Mouse (Mus musculus) retina, embryonic 14.5 days (tissue): ENCODE results near the gene Cyp4f18.
"Not testable (repeated sequence)": the region's sequence is repeated elsewhere in the genome, so short reads cannot be mapped to it uniquely, and the experiment has no call there.

Experiments used
- DNase-seq: peaks from one replicate; pipeline ENCODE4 v3.0.0-alpha.2; 2015; ENCODE audit warnings: low spot score

The Cyp4f18 gene

DNA sequence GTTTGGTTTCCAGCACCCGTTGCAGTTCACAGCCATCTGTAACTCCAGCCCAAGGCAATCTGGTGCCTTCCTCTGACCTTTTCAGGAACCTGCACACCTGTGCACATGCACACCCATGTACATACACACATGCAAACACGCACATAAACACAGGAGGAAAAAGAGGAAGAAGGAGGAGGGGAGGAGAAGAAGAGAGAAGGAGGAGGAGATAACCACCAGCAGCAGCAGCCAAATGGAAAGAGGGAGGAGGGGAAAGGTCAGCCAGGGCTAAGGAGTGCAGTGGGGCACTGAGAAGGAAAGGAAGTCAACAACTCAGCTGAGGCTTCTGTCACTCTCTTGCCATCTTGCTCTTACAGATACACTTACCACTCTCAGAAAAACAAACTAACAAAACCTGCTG is 28.4 kb downstream of the Cyp4f18 start:
- no peak for DNase-seq

DNA sequence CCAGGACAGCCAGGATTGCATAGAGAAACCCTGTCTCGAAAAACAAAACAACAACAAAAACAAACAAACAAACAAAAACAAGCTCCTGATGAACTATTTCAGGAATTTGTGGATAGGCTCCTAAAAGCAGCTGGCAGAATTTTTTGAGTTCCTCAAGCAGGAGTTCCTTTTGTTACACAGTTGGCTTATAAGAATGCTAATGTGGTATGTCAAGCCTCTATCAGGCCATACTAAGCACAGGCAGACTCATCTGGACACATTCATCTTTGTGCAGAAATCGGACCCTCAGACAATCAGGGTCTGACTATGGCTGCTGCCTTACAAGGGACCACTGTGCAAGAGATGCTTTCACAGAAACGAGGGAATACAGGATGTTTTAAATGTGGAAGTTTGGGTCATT is 35.2 kb downstream of the Cyp4f18 start:
- DNase-seq, result no peak

DNA sequence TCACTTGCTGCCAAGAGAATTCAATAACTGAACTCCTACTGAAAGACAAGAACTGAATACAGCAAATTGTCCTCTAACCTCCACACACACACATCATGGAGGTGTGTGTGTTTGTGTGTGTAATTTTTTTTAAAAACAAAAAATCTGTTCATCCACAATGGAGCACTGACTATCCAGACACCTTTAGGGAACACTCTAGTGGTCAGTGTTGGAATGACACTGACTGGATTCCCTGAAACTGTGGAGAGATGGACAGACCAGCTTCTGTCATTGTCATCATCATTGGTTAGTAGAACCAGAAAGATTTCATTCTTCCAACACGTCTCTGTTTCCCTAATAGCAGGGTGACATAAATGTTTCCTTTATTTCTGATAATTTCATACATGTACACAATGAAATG is 37.5 kb downstream of the Cyp4f18 start:
- DNase-seq, result peak; percentile 58

DNA sequence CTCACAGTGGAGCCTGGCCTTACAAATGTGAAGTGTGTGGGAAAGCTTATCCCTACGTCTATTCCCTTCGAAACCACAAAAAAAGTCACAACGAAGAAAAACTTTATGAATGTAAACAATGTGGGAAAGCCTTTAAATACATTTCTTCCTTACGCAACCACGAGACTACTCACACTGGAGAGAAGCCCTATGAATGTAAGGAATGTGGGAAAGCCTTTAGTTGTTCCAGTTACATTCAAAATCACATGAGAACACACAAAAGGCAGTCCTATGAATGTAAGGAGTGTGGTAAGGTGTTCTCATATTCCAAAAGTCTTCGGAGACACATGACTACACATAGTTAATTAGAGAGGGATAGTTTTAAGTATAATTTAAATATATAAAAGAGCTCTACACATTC is 40.8 kb downstream of the Cyp4f18 start:
- DNase-seq, result no peak

DNA sequence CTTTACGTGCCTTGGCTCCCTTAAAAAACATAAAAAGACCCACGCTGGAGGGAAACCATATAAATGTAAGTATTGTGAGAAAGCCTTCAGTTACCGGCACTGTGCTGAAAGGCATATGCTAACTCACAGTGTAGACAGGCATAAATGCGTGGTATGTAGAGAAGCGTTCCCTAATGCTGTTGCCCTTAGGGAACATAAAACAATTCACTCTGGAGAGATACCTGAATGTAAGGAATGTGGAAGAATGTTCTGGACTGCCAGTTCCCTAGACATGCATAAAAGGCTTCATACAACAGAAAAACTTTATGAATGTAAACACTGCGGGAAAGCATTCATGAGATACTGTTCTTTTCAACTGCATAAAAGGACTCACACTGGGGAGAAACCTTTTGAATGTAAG is 41.3 kb downstream of the Cyp4f18 start:
- DNase-seq, result no peak

DNA sequence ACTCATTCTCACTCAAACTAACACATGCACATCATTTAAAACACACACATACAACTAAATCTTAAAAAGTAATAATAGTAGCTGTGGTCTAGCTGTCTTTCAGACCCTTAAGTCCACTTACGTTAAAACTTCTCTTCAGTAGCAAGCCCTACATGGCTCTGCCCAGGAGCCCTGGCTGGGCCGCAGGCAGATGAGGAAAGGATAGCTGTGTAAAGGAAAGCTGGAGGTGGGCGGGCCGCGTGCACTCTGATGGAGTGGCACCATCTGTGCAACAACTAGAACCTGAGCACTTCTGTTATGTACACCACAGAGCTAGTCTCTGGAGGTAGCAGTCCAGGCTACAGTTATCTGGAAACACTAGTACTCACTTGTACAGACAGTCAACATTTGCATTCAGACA is 42.2 kb downstream of the Cyp4f18 start:
- DNase-seq, result no peak

DNA sequence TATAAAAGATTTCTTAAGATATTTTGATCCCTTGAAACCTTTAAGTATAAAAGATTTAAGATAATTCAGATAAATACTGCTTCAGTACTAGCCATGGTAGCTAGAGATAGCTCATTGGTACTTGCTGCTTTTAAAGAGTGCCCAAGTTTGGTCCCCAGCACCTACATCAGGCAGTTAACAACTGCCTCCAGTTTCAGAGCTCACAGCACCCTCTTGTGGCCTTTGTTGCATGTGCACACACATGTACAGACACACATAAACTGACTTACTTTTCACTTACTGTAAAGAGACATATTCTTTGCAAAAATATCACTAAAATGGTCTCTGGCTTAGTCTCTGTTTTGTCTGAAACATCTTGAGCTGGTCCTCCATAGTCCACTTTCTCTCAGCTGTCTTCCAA is 43.0 kb downstream of the Cyp4f18 start:
- DNase-seq, result no peak

DNA sequence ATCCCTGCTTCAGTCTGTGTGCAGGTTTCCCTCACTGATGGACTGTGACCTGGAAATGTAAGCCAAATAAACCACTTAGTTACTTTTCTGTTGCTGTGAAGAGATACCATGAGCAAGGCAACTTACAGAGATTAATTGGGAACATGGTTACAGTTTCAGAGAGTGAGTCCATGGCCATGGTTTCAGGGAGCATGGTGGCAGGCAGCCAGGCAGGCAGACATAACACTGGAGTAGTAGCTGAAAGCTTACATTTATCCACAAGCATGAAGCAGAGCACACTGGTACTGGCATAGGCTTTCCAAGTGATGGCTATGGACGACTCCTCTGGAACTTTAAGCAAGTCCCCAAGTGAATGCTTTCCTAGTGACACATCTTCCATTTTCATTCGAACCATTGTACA is 44.3 kb downstream of the Cyp4f18 start:
- no peak for DNase-seq

DNA sequence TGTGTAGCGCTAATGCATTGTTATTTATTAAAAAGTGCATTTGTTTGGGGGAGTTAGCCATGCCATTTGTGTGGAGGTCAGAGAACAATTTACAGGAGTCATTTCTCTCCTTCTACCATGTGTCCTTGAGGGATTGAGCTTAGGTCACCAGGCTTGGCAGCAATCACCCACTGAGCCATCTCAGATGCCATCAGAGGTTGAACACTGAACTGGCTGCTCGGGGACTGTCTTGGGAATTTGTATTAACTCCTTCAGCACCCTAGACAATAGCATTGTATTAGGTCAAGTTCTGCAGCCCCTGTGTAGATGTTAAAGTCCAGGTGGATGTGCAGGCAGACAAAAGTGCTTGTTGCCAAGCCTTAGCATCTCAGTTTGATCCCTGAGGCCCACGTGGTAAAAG is 45.4 kb downstream of the Cyp4f18 start:
- no peak for DNase-seq

DNA sequence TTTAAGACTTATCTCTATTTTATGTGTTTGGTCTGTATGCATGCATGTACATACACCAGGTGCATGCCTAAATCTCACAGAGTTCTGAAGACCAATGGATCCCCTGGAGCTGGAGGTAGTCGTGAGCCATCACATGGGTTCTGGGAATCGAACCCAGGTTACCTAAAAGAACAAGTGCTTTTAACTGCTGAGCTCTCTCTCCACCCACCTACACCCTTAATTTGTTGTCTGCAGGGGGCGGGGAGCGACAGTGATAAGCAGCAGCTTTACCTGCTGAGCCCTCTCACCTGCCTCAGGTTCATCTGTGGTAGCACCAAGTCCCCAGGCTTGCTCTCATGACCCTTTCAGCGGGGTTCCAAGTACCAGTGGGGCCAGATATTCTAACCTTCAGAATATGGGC is 47.6 kb downstream of the Cyp4f18 start:
- no peak for DNase-seq

DNA sequence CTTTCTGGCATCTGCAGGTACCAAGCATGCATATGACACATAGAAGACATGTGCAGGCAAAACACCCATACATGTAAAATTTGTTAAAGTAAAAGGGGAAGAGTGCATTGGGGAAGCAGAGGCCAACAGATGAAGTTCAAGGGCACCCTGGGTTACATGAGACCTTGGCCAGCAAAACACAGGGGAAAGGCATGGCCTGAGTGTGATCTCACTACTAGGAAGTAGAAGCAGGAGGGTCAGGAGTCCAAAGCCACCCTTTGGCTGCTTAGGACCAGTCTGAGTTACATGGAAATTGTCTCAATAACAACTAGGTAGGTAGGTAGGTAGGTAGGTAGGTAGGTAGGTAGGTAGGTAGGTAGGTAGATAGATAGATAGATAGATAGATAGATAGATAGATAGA is 48.9 kb downstream of the Cyp4f18 start:
- no peak for DNase-seq

DNA sequence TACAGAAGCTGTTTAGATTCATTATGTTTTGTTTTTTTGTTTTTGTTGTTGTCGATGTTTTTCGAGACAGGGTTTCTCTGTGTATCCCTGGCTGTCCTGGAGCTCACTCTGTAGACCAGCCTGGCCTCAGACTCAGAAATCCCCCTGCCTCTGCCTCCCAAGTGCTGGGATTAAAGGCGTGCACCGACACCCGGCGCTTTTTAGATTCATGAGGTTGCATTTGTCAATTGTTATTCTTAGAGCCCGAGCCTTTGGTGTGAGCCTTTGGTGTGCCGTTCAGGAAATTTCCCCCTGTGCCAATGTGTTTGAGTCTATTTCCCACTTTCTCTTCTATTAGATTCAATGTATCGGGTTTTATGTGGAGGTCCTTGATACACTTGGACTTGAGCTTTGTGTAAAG is 54.8 kb downstream of the Cyp4f18 start:
- no peak for DNase-seq

DNA sequence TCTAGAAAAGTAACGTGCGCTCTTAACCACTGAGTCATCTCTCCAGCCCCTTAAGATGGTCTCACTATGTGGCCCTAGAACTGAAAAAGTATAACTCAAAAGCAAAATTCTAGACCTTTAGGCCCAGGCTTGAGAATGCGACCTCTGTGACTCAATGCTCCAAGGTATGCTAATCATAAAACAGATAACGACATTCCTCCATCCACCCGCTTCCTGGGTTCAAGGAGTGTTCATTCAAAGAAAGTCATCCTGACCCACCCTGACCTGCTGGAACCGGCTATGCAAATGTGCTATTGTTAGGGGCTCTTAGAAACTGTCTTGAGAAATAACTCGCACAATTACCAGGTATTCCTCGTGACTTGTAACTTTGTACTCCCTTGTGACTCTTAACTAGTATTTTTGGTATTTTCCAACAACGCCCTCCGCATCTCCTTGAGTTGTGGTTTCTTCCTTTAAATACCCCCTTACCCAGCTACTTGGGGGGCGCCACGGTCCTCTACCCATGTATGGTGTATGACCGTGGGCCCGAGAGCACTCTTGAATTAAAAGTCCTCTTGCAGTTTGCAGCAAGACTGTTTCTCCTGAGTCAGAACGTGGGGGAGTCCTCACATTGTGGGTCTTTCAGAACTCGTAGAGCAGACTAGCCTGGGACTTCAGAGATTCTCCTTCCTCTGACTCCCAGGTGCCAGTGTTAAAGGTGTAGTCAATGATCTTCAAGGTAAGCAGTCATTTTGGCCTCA is 56.3 kb downstream of the Cyp4f18 start:
- DNase-seq, result not testable (repeated sequence)

DNA sequence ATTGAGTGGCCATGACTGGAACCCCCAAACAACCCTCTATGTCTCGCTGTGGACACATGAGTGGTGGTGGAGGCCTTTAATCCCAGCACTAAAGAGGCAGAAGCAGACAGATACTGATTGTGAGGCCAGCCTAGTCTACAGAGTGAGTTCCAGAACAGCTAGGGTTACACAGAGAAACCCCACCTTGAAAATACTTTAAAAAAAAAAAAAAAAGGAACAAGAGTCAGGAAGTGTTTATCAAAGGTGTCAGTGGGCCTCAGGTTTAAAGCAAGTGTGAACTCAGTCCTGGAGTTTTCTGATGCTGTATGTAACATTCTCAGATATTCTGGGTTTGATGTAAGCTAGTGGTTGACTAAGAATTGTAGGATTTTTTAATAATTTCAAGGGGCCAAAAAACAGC is 56.9 kb downstream of the Cyp4f18 start:
- DNase-seq, result no peak

DNA sequence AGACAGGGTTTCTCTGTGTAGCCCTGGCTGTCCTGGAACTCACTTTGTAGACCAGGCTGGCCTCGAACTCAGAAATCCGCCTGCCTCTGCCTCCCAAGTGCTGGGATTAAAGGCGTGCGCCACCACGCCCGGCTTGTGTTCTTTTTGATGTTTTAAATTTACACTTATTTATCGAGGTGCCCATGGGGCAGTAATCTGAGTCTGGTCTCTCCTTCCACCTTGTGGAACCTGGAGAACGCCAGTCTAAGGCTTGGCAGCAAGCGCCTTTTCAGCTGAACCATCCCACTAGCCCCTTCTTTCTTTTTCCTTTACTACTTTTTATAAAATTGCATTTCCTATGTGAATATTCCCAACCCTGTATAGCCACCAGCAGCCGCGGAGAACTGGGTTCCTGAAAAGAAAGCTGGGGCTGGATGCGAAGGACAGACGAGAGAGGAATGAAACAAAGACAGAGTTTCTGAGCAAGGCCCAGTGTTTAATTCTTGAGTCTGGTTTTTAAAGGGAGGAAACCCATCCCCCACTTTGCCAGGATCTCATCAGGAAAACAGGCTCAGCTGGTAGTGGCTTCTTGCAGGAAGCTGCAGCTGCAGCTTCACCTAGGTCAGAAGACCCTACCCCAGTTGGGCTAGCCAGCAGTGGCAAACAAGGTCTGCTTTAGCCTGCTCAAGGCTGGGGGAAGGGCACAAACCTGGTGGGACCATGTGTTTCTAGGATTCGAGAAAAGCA is 57.8 kb downstream of the Cyp4f18 start:
- peak; percentile 13 for DNase-seq

DNA sequence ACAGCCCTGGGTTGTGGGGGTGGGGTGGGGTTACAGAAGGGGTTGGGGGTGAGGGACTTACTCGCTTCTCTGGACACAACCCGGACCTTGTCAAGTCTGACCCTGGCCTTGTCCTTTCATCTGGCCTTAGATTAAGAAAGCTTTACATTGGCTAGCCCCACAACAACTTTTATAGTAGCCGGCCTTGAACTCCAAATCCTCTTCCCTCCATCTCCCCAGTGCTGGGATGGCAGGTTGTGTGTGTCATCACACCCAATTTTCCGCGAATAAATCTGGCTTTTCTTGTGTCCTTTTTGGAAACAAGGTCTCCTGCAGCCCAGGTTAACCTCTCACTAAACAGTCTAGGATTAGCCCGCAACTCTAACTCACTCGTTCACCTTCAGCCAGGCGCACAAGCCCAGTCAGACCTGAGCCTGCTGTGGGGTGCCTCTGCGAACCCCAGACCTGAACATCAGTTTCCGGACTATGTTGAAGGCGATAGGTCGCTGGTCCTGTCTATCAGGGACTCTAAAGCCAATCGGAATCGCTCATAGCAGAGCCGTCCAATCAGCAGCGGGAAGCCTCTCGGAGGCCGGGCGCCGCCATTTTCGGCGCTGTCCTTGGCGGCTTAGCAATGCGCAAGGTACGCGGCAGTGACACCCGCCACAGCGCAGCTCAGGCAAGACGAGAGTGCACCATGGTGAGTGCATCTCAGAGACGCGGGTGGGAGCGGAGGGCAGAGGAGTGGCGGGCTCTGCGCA is 58.8 kb downstream of the Cyp4f18 start, which contains the start of gene Zfp961:
Zfp961 (plus strand) TSS at position 557 of the 740 bp plus-strand sequence.
- DNase-seq, result peak; percentile 100

DNA sequence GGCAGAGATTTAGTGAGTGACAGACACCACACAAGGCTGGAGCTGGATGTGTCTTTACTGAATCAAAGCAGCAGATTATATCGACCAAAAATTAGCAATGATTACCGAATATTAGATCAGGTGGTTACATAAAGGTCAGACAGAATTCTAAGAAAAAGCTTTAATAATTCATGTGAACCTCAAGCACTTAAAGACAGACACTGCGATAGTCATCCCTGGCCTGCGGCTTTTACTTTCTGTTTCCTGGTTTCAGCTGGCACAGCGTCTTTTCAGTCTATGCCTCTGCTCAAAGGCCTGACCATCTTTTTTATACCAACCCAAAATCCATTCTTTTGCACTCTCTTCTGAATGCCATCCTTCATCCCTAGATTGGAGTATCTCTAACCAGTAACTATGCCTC is 60.8 kb downstream of the Cyp4f18 start:
- no peak for DNase-seq

DNA sequence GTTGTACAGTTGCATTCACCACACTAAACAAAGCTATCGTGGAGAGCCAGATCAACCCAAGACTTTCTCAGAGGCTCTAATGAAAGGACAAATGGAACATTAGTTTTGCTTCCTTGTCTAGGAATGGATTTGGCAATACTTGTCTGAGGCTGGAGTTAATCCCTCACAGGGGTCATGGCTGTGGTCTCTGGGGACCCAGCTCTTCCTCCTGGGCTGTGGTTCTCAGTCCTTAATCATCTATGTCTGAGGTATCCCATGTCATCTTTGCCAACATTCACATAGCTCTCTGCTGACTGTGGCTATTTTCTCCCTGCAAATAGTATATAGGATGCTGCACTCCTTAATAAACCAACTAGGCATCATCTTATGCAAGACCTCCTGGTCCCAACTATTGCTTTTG is 67.7 kb downstream of the Cyp4f18 start:
- no peak for DNase-seq

DNA sequence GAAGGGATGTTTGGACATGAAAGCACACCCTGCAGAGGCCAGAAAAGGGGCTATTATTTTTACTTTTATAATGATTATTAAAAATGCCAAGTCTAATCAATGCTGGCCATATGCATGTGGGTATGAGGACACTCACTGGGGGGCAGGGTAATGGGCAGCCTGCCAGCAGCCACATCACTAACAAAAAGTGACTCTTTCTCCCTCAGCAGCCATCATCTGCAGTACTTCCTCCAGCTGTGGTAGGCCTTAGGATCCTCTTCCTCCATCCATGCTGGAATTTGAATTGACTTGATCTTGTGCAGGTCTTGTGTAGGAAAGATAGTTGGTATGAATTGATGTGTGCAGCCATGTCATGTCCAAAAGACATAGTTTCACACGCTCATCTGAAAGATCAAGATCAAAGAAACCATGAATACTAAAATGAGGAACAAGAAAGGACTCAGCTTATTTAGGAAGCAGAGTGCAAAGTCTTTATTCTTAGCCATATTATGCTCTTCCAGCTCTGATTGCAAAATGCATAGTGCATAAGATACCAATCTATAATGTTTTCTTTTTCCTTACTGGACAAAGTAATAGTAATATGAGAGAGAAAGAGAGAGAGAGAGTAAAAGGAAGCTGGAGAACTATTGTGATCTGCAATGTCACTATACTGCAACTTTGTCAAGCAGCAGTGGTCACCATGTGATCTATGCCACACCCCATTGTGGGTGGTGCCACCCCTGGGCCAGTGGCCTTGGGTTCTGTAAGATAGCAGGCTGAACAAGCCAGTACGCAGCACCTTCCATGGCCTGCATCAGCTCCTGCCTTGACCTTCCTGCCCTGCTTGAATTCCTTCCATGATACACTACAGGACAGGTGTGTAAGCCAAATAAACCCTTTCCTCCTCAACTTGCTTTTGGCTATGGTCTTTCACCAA is 68.9 kb downstream of the Cyp4f18 start:
- no peak for DNase-seq
